Mouse (Mus musculus) E14TG2a.4 (cell line): ENCODE results near the gene Tlr9.

ENCODE experiments used
- CTCF ChIP-seq: conservative IDR thresholded peaks from 2 replicates; pipeline ENCODE4 v1.5.1; 2014; ENCODE audit warnings: low read length
- NANOG ChIP-seq: IDR thresholded peaks from 2 replicates; pipeline ENCODE4 v1.6.1; 2014; ENCODE audit warnings: borderline replicate concordance, low read length, mixed read lengths
- POU5F1 ChIP-seq: IDR thresholded peaks from 2 replicates; pipeline ENCODE4 v1.6.1; 2014; ENCODE audit warnings: low read length, borderline replicate concordance

DNA sequence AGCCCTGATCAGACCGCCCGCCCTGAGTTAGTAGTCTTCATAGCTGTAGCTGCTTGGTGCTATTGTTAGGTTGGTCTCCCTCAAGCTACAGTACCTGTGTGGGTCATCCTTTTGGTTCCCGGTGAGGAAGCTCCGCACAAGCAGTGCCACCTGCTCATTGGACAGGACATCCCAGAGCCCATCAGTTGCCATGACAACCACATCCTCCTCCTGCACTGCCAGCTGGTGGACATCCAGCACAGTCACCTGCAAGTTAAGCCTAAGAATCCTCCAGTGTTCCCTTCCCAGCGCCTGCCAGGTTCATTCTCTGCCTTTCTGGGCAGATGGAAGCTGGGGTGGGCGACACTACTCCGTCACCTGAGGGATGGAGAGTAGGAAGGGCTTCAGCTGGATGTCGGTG, 26.7 kb upstream of the Tlr9 start:
- TF ChIP-seq CTCF (no peak), NANOG (no peak), POU5F1 (no peak)
